Comparison of ENCODE assay signal across 25 mouse cellular contexts in the genomic region with DNA sequence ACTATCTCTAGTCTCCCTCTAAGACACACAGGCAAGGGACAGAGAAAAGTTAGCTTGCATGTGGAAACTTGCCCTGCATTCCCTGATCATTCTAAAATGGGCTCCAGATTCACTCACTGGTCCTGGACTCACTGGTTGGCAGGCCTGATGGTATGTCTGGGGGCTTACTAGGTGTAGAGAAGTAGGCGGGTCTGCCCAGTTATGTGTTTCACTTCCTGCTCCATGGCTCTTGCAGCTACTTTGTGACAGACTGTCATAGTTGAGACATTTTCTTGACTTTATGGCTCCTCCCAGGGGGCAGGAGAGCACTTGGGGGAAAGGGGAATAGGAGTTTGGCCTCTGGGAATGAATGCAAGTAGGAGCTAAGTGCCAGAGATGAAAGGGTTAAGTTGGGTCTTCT.
"Had no signal": no experiment of that assay in that cellular context is flagged by ENCODE, and none has a peak within 500 bp of the region (broad histone marks: within the 10 kb centered on the region; RNA-seq: fewer than 3 reads in every experiment).

No protein-coding gene starts in this region.

- DNase-seq: gastrocnemius, adult 2 months; gastrocnemius, postnatal 10 days; gastrocnemius, postnatal 25 days; heart, adult 11 months; heart, adult 2 months; heart, postnatal 14 days; heart, postnatal 36 days; kidney, adult 18-20 months; kidney, adult 8-10 months; kidney, postnatal 10 days; kidney, postnatal 25 days; kidney, postnatal 4 days; layer of hippocampus, adult 9-11 months; layer of hippocampus, postnatal 36 days had no signal

- H3K9ac ChIP-seq: heart, embryonic 13.5 days; heart, embryonic 15.5 days; hindbrain, embryonic 13.5 days; hindbrain, embryonic 15.5 days; limb, embryonic 12.5 days; liver, embryonic 12.5 days had no signal

- H3K4me2 ChIP-seq: heart, embryonic 11.5 days; heart, embryonic 13.5 days; heart, embryonic 15.5 days; hindbrain, embryonic 13.5 days; hindbrain, embryonic 15.5 days; limb, embryonic 12.5 days; liver, embryonic 12.5 days had no signal

- ATAC-seq: hindbrain, postnatal 0 days; intestine, embryonic 16.5 days; liver, embryonic 12.5 days had no signal

- H3K27me3 ChIP-seq: heart, embryonic 13.5 days; heart, embryonic 15.5 days; hindbrain, embryonic 13.5 days; hindbrain, embryonic 15.5 days; limb, embryonic 12.5 days; liver, embryonic 12.5 days had no signal

- H3K9me3 ChIP-seq: heart, embryonic 13.5 days; heart, embryonic 15.5 days; hindbrain, embryonic 13.5 days; hindbrain, embryonic 15.5 days; limb, embryonic 10.5 days; limb, embryonic 12.5 days; liver, embryonic 12.5 days had no signal

- H3K36me3 ChIP-seq: heart, embryonic 13.5 days; heart, embryonic 15.5 days; hindbrain, embryonic 13.5 days; hindbrain, embryonic 15.5 days; limb, embryonic 10.5 days; limb, embryonic 12.5 days; liver, embryonic 12.5 days had no signal

- H3K4me3 ChIP-seq: gastrocnemius, adult 2 months; heart, adult 2 months; heart, embryonic 13.5 days; heart, embryonic 15.5 days; hindbrain, embryonic 13.5 days; hindbrain, embryonic 15.5 days; layer of hippocampus, adult 2 months; limb, embryonic 10.5 days; limb, embryonic 12.5 days; liver, embryonic 12.5 days had no signal

- H3K4me1 ChIP-seq: heart, embryonic 13.5 days; heart, embryonic 15.5 days; hindbrain, embryonic 13.5 days; hindbrain, embryonic 15.5 days; limb, embryonic 10.5 days; limb, embryonic 12.5 days; liver, embryonic 12.5 days had no signal

- H3K27ac ChIP-seq: gastrocnemius, adult 2 months; heart, adult 2 months; heart, embryonic 13.5 days; heart, embryonic 15.5 days; hindbrain, embryonic 13.5 days; hindbrain, embryonic 15.5 days; hindbrain, postnatal 0 days; layer of hippocampus, adult 2 months; limb, embryonic 10.5 days; limb, embryonic 12.5 days; liver, embryonic 12.5 days had no signal
